ENCODE assay signal across 19 mouse cellular contexts in genomic region chr16:63229135-63229534, GRCm38 (mm10).
A peak's percentile ranks its signal among the peaks of the same experiment; 100 is the strongest.
DNase-seq lines count a peak whose midpoint lies in the region; ATAC-seq and TF ChIP-seq lines count a peak whose summit lies in the region.
"Had no signal": no experiment of that assay in that cellular context is flagged by ENCODE, and none has a peak within 500 bp of the region (broad histone marks: within the 10 kb centered on the region; RNA-seq: fewer than 3 reads in every experiment).

No protein-coding gene starts in this region.

- no peak overlapping the region for H3K4me3 ChIP-seq in heart, adult 2 months
- no peak overlapping the region for H3K4me3 ChIP-seq in lung, embryonic 14.5 days (ENCODE audit: low read depth, low read length)
- no peak overlapping the region for H3K4me3 ChIP-seq in embryonic facial prominence, embryonic 14.5 days (ENCODE audit: low read depth, low read length)
- H3K4me3 ChIP-seq: forebrain, embryonic 15.5 days; liver, embryonic 13.5 days; myocyte had no signal

- H3K27ac ChIP-seq in heart, adult 2 months: no peak overlapping the region
- no peak overlapping the region for H3K27ac ChIP-seq in lung, embryonic 14.5 days (ENCODE audit: low read depth)
- no peak overlapping the region for H3K27ac ChIP-seq in embryonic facial prominence, embryonic 14.5 days (replicated peaks; ENCODE audit: low read depth, low read length)
- H3K27ac ChIP-seq: forebrain, embryonic 15.5 days; liver, embryonic 13.5 days had no signal

- 55% methylated on average over 1 of the region's 1 CpGs for WGBS in heart, adult 2 months
- WGBS in lung, embryonic 14.5 days: 20% methylated on average over 1 of the region's 1 CpGs
- 15% methylated on average over 1 of the region's 1 CpGs for WGBS in embryonic facial prominence, embryonic 14.5 days

- H3K27me3 ChIP-seq in heart, adult 2 months (ENCODE audit: control insufficient read depth, insufficient read depth, low read length): no peaks in the 10 kb centered on the region
- no peaks in the 10 kb centered on the region for H3K27me3 ChIP-seq in lung, embryonic 14.5 days (ENCODE audit: insufficient read depth, low read length)
- no peaks in the 10 kb centered on the region for H3K27me3 ChIP-seq in embryonic facial prominence, embryonic 14.5 days (replicated peaks; ENCODE audit: control insufficient read depth, insufficient read depth, low read length)
- H3K27me3 ChIP-seq: forebrain, embryonic 15.5 days; liver, embryonic 13.5 days had no signal

- no peak for TF ChIP-seq EP300 in heart, adult 2 months (IDR thresholded peaks at IDR 0.05; ENCODE audit: insufficient read depth, low read depth, low read length)

- DNase-seq in heart, adult 2 months: no peak
- no peak for DNase-seq in heart, adult 18-20 months
- peak; percentile 52 for DNase-seq in lung, embryonic 14.5 days
- DNase-seq in lung, postnatal 36 days: no peak
- DNase-seq in brain, embryonic 14.5 days (ENCODE audit: low read depth): peak; percentile 53
- DNase-seq in embryonic facial prominence, embryonic 14.5 days (ENCODE audit: low spot score): peak; percentile 48
- no peak for DNase-seq in spleen, adult 18-20 months
- DNase-seq: adrenal gland, adult 8-10 months; cerebellum, adult 9-10 months; gastrocnemius, postnatal 14 days; heart, postnatal 36 days; liver, embryonic 13.5 days; lung, postnatal 14 days; right cerebral cortex, postnatal 25 days; thymus, adult 18-20 months had no signal

- 0 out of 2 replicates have a peak, but pooled peaks have one; percentile 3 for TF ChIP-seq CTCF in heart, adult 2 months (IDR thresholded peaks at IDR 0.05)
- TF ChIP-seq CTCF in lung, embryonic 14.5 days (IDR thresholded peaks at IDR 0.05; ENCODE audit: low read depth): peak; percentile 40
- peak; percentile 19; the same call in 1 of the 2 replicates for TF ChIP-seq CTCF in brain, embryonic 14.5 days (IDR thresholded peaks at IDR 0.05; ENCODE audit: borderline replicate concordance, extremely low read depth, insufficient read depth, insufficient read length)

- H3K9me3 ChIP-seq in lung, embryonic 14.5 days (ENCODE audit: low read depth, low read length): no peaks in the 10 kb centered on the region
- H3K9me3 ChIP-seq in embryonic facial prominence, embryonic 14.5 days (ENCODE audit: control insufficient read depth, low read length): no peaks in the 10 kb centered on the region
- H3K9me3 ChIP-seq: forebrain, embryonic 15.5 days; G1E; liver, embryonic 13.5 days had no signal

- no peaks in the 10 kb centered on the region for H3K4me1 ChIP-seq in heart, adult 2 months (ENCODE audit: control insufficient read depth, insufficient read depth, low read length)
- H3K4me1 ChIP-seq in lung, embryonic 14.5 days (ENCODE audit: insufficient read depth): peaks cover 4% of the 10 kb centered on the region; the same call in 1 of the 2 replicates
- H3K4me1 ChIP-seq in embryonic facial prominence, embryonic 14.5 days (ENCODE audit: control insufficient read depth, insufficient read depth, low read length): peaks cover 9% of the 10 kb centered on the region
- H3K4me1 ChIP-seq: forebrain, embryonic 15.5 days; liver, embryonic 13.5 days had no signal

- no peak for TF ChIP-seq POLR2A in heart, adult 2 months (IDR thresholded peaks at IDR 0.05; ENCODE audit: insufficient read depth, low read depth, low read length)
- TF ChIP-seq POLR2A in brain, embryonic 14.5 days (IDR thresholded peaks at IDR 0.05; ENCODE audit: borderline replicate concordance, extremely low read depth, insufficient read depth, insufficient read length, poor library complexity, severe bottlenecking): no peak

- no peak overlapping the region for H3K4me2 ChIP-seq in lung, embryonic 14.5 days
- H3K4me2 ChIP-seq in embryonic facial prominence, embryonic 14.5 days (ENCODE audit: low read depth, low read length): no peak overlapping the region
- H3K4me2 ChIP-seq: forebrain, embryonic 15.5 days; heart, embryonic 11.5 days; liver, embryonic 13.5 days had no signal

- H3K36me3 ChIP-seq in heart, adult 2 months (ENCODE audit: control insufficient read depth, insufficient read depth, low read length): no peaks in the 10 kb centered on the region
- H3K36me3 ChIP-seq in lung, embryonic 14.5 days (ENCODE audit: insufficient read depth): no peaks in the 10 kb centered on the region
- no peaks in the 10 kb centered on the region for H3K36me3 ChIP-seq in embryonic facial prominence, embryonic 14.5 days (ENCODE audit: control insufficient read depth, insufficient read depth, low read length)
- H3K36me3 ChIP-seq: forebrain, embryonic 15.5 days; G1E; liver, embryonic 13.5 days had no signal

- H3K9ac ChIP-seq in heart, adult 2 months (ENCODE audit: low read depth, low read length): no peak overlapping the region
- H3K9ac ChIP-seq in lung, embryonic 14.5 days: no peak overlapping the region
- H3K9ac ChIP-seq in embryonic facial prominence, embryonic 14.5 days (ENCODE audit: low read depth, low read length): no peak overlapping the region
- H3K9ac ChIP-seq: forebrain, embryonic 15.5 days; liver, embryonic 13.5 days had no signal

- no peak; the same call in 1 of the 2 replicates for ATAC-seq in lung, embryonic 14.5 days (ENCODE audit: insufficient read depth)
- no peak for ATAC-seq in embryonic facial prominence, embryonic 14.5 days (ENCODE audit: low read depth)
- ATAC-seq: forebrain, embryonic 15.5 days had no signal

- intact Hi-C loops in heart, adult 2 months (cut with DNase I): no loop called here

- H3K79me2 ChIP-seq in heart, adult 2 months (replicated peaks; ENCODE audit: control insufficient read depth, insufficient read depth, low read length): no peaks in the 10 kb centered on the region

Comparison
In these comparisons a context has a peak if more than half of its experiments do, and no peak if none do; other contexts are left out.
1. DNase-seq: peak in lung, embryonic 14.5 days (single experiment), brain, embryonic 14.5 days (single experiment) and embryonic facial prominence, embryonic 14.5 days (single experiment); none in heart, adult 2 months (0 of 2), heart, adult 18-20 months (0 of 2), lung, postnatal 36 days (single experiment) and spleen, adult 18-20 months (0 of 2).
2. Peak in every context shown above with its lines, with median percentiles within 50 percentile points of each other: CTCF ChIP-seq.